Mouse (Mus musculus): ENCODE data around the gene Tenm4. TPM values are rescaled to one million over a fixed set of nuclear protein-coding genes. Genes with fewer than 3 reads are reported as not detected.

The Tenm4 gene
- total RNA-seq, 2 experiments from 2014 or later, result 14.3 to 18.7 TPM

DNA sequence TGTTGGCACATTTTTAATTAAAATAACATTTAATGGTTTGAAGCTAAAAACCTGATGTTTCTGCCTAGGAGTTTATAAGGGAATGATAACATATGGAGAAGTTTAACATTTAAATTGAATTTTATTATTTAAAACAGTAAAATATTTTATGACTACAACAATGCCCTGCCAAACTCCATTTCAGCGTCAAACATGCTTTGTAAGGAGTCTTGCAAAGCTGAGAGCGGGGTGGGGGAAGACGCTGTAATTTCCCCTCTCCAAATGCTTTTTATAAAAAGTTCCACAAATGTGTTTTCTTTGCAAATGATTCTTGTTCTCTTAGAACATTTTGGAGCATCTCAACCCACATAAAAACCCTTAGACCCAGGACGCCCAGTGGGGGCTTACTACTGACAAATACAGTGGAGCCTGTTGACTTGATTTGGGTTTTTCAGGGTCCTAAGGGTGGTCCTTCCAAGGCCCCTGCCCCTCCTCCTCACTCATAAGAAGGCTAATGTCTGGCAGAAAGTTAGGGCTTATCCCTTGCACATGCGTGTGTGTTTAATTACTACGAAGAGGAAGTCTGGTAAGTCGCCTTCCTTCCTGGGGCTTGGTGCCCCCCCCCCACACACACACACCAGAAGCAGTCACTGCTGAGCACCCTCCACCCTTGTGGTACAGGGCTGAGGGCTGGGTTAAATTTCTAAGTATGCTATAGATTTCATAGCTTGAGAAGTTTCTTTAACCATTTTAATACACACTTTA, 563.4 kb downstream of the Tenm4 start:
- DNase-seq, result no peak

DNA sequence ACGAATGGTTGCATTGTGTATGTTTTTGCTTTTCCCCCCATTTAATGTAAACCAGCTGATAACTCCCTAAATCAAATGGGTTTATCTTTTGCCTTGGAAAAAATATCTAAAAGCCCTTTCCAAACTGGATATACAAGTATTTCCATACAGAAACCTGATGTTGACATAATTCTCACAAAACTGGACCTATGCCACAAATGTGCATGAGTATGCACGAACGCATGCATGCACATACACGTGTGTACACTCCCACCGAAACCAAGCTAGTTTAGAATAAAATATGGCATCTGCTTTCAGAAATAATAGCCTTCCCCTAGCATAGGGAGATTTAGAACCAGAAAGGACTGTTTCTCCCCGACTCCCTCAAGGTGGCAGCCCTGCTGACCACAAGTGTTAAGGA, 569.6 kb downstream of the Tenm4 start:
- no peak for DNase-seq

DNA sequence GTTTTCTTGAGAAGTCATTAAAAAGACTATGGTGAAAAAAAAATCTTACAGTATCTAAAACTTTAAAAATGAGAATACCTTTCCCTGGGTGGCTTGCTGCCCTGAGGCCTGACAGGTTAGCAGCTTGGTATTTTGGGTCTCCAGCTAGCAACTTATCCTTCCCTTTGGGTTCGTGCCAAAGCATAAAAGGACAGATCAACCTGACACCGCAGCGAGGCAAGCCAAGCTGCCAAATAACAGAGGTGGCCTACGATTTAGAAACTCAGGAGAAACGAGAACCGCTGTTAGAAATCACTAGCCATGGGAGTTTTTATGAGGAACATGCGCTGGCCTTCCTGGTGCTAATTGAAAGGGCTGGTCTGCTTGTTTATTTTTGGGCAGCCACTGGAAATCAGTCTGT, 571.2 kb downstream of the Tenm4 start:
- DNase-seq, result peak in 1 of 2 experiments; percentile 25

DNA sequence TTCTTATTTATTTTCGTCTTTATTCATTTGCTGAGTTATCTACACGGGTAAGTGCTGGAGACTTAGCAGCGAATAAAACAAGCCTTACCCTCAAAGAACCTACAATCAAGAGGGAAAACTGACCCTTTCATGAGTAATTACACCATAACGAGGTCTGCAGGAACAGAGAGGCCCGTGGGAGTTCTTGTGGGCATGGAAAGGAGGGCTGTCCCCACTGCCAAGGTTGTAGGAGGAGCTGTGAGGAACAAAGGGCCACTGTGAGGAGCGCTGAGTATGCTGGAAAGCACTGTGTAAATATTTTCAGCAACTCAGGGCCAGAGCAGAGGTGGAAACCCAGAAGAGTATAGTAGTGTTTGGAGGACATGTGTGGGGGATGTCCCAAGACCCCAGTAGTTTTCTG, 574.9 kb downstream of the Tenm4 start:
- DNase-seq, result peak; percentile 15 to 27

DNA sequence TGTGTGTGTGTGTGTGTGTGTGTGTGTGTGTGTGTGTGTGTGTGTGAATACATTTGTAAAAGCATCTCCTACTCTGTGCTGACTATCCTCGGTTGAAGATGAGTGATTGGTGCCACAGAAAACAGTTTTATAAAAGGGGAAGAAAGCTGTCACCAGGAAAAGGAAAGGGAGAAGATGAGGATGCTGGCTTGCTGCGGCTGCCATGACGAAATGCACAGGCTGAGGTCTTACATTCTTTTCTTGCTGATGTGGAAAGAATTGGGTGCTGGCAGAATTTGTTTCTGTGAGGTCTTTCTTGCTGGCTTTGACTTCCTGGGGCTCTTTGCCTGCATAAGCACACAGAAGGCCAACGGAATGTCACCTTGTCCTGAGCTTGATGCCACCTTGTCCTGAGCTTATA, 575.7 kb downstream of the Tenm4 start:
- no peak for DNase-seq

DNA sequence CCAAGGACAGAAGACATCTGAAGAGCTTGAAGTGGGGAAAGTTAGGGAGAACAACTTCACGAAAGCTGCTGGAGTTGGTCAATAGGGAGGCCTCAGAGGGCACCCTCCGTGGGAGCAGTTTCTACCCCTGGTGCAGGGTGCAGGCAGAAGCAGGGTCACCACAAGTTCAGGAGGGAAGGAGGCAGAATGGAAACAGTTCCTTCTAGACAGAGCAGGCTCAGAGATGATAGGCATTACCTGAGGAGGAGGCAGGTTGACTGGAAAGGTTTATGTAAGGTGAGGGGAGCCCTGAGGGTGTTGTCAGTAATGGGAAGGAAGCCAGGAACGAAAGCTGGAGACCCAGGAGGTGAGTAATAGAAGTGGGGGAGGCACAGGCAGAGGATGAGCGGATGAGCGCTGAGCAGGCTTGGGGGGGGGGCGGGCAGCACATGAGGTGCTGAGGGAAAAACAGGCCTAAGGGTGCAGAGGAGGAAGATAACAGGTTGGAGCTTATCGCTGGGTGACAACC, 577.5 kb downstream of the Tenm4 start:
- DNase-seq, result no peak

DNA sequence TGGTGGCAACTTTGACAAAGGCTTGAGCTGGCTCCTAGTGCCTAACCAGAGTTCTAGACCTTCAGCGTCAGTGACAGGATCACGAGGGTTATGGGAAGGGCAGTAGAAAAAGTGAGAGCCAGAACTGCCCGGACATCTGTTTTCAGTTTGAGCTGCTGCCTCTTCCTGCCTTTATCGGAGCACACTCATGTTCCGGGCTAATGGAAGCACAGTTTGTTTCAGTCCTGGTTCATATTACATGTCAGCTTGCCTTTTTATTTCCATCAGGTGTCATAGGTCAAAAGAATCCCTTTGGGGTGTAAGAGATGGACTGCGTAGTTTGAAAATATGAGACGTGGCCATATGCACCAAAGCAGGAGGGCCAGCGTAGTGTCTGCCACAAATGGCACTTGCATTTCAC, 578.7 kb downstream of the Tenm4 start:
- no peak for DNase-seq

DNA sequence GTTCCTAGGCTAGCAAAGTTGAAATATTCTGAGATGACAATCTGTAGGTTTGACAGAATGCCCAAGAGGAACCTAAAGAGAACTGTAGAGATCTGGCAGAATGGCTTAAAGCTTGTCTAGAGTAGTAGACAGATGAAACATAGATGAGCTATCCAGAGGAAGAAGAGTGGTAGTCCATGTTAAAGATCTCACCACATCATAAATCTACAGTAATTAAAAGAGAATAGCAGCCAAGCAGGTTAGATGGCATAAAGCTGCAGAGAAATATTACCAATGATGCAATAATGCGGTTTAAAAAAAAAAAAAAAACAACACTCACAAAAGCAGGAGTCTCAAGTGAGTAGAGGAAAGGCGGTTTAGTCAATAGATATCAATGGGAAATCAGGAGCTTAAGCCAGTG, 580.2 kb downstream of the Tenm4 start:
- DNase-seq, result no peak

DNA sequence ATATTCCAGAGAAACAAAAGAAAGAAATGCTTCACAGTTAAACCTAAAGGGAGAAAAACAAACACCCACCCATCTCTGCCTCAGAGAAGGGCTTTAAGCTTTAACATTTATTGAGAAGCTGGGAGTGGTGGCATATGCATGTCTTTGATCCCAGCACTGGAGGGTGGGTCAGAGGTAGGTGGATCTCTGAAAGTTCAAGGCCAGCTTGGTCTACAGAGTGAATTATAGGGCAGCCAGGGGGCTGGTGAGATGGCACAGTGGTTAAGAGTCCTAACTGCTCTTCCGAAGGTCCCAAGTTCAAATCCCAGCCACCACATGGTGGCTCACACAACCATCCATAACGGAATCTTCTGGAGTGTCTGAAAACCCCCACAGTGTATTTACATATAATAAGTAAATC, 581.7 kb downstream of the Tenm4 start:
- DNase-seq, result no peak

DNA sequence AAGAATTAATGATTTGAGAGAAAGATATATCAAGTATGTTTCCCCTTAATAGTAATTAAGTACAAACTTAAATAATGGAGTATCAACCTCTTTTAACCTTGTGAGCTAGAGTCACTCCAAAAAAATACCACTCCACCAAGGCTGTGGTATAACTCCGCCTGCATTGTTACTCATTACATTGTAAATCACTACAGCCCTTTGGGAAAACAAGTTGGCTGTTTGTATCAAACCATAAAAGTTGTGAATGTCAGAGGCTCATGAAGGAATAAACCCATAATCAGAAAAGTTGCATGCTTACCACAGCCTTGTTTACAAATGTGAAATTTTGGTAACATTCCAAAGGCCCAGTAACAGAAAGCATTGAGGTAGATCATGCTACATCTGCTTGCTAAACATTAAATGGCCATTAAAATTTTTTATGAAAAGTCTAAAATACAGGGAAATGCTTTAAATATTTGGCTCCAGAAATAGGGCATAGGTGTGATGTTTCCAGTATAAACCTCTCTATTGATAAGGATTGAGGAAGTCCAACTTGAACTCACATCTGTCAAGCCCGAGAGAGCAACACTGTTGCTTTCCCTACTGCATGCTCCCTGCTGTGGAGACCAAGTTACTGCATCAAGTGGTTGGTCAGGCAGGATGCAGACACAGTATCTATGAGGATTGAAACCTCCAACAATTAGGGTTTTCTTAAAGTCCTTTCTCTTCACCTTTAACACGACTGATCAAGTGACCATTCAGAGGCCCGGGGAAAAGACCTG, 582.5 kb downstream of the Tenm4 start:
- no peak for DNase-seq

DNA sequence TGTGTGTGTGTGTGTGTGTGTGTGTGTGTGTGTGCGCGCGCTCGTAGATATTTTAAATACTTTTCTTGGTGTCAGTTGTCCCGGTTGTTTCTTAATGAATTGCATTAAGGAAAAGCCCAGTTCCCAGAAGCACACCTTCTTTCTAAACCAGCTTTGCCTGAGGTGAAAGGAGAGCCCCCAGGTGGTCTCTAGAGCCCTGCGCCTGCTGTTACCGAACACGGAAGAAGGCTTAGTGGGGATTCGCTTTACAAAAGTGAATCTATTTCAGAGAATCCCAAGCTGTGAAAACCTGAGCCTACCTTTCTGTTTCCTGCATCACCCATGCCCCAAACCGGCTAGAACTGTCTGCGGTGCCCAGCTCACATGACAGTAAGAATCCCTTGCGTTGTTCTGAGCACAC, 583.1 kb downstream of the Tenm4 start:
- no peak for DNase-seq

DNA sequence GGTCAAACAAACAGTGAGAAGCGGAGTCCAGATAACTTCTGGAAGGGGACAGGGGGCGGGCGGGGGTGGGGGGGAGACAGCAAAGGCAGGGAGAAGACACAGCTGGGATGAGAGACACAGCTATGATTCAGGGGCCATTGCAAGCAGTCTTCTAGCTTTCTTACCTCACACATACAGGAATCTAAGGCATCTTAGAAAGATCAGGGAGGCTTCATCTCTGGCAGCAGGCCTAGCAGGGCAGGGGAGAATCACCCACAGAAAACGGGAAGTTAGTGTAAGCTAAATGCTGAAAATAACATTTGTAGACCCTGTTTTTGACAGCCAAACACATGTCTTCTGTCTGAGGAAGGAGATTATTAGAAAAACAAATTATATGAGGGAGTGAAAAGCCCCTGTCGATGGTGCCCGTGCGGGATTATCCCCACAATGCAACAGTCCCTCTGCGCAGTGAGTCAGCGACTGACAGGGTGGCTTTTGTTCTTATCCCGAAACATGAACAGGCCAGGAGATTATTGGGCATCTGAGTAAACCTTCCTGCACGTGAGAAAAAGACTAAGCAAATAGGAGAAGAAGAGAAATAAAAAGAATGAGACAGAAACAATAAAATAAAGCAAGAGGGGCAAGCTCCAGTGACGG, 584.5 kb downstream of the Tenm4 start:
- DNase-seq, result no peak

DNA sequence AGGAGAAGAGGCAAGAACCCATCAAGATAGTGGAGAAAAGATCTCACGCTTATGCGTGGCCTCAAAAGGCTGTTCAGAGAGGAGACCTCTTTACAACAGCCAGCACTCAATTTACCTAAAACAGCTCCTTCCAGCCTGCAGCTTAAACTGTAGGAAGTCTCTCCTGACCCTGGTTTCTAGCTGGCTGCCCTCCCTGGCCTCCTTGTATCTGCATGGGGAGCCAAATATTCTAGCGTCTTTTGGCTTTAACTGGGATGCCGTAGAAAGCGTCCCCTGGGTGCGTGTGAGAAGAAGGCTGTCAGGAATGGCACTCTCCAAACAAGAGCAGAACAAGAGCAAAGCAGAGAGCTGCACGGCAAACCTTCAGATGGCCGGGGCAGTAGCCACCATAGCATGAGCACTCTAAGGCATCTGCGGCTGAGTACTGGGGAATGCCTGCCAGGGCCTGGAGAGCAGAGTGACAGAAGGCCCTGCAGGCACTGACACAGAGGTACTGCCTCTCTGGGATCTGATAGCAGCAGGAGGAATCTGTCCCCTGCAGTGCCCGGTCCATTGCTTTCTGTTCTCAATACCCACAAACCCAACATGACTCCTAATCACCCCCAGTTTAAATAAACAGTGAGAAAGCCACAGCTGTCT, 585.2 kb downstream of the Tenm4 start:
- DNase-seq, result no peak

DNA sequence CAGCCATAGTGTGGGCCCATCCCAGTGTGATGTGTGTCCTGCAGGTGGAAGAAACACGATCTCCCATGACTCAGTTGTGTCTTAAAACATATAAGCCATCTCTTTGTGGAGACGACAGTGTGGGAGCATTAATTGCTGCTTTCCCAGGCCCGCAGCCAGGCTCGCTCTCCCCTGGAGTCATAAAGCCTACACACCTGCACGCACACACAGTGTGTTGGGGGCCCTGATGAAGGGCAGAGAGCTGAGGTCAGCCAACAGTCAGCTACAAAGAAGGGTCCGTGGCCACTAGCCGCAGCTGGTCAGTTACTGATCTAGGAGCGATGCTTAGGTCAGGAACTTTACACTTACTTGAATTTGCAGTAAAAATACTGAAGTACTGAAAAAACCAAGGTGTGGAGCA, 586.0 kb downstream of the Tenm4 start:
- DNase-seq, result no peak

DNA sequence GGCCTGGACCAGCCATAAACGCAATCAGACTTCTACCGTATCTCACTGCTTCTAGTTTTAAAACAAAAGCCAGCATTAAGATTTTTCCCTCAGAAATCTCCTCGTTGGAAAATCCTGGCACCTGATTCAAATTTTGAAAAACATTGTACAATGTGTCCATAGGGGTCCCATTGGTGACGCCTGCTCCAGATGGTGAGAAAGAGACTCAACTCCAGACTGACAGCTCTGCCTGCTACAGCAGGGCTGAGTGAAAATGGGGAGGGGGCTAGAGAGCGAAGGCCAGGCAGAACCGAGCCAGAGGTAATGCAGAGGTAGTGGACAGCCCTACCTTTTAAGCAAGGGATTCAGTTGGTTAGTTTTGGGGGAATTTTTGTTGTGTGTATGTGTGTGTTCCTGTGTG, 589.2 kb downstream of the Tenm4 start:
- no peak for DNase-seq

DNA sequence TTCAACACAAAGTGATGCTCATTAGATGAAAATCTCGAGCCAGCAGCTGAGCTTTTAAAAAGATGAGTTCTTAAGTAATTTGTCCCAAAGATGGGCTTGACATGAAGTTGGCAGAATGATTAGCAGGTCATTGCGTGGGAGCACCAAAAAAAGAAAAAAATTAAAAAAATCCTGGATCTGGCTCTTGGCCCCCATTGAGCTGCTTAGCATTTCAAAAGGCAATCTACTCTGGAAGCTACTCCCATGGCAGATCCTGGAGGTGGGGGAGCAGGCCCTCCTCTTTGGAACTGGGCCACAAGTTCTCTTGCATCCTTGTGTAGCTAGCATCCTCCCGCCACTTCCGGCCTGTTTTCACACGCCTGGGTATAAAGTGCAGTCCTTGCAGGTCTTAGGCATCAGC, 590.1 kb downstream of the Tenm4 start:
- no peak for DNase-seq

DNA sequence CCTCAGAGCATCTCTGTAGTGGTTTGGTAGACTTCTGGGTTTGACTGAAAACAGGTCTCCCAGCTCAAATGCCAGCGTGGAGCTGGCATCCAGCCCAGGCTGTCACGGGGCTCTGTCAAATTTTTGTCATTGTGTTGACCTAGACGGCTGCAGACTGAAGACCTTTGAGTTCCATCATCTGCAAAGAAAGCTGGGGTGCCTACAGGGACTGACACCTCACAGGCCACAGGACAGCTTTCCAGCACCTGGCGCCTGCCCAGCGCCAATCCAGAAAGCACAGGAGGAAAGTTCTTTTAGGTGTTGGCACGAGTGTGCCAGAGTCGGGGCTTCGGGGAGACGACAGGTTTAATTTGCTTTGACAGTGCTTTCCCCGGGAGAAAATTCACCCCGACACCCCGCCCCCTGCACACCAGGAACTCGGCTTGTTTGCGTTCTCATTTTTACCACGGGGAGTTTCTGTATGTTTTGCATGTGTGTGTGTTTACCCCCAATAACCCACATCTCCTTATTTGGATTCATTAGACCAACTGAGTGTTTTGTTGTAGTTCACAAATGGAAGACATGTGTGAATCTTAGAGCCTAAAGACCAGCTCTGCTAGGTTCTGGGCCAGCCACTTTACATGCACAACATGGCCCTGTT, 594.4 kb downstream of the Tenm4 start:
- DNase-seq, result peak; percentile 57 to 71

DNA sequence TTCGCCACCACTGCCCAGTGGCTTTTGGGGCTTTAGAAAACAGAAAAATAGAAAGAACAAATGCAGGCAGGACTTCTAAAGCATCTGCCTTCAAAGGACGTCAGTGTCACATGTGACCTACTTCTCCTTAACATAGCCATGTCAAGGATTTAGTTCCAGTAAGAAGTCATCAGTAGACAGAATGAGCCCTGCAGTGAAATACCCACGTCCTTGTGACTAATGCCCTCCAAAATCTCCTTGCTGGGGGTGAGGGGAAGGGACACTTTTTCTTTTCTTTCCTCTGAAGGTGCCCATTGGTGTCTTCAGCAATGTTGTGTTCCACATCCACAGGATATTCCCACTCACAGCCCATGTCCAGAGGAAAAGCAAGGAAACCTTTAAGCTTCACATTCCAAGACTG, 596.0 kb downstream of the Tenm4 start:
- peak; percentile 27 to 28 for DNase-seq

DNA sequence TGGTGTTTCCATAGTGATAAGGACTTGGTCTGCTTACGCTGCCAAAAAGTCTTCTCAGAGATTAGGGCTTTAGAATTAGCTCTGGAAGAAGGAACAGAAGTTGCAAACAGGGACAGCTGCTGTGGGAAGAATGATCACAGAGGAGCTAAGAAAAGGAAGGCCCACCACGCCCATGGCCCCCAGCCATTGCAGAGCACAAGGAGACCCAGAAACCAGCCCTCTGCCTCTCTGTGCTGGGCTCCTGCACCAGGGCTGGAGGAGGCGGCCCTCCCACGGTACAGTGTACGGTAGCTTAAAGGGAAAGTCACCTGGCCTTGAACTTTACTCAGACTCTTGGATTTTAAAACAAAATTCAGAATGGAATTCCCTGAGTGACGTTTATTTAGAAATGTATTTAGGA, 597.7 kb downstream of the Tenm4 start:
- peak in 1 of 2 experiments; percentile 38 for DNase-seq

DNA sequence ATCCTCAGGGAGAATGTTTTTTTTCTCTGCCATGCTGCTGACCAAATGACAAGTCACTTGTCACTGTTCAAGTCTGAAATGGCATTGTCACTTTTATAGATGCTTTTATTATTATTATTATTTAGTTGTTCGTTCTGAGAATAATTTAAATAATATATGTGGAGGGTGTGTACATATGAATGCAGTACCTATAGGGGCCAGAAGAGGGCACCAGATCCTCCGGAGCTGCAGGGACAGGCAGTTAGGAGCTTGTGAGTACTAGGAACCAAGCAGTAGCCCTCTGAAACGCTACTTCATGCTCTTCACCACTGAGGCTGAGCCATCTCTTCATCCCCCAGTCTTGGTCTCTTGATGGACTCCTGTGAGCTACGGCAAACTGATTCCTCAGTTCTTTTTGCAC, 598.7 kb downstream of the Tenm4 start:
- DNase-seq, result peak in 1 of 2 experiments; percentile 31

DNA sequence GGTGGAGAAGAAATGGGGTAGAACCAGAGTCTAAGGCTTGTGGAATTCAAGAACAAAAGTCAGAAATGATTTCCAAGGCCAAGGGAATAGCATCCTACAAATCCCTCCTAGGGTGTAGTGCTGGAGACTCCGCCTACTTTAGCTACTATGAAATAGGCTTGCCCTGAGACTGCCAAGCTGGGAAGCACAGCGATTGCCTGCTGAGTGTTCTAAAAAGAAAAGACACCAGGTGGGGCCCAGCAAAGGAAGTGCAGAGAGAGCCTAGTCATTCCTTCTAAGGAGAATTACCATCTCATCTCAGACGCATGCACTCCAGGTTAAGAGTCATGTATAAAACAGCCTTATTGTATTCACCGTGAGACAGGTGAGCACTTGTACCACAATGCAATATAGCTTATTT, 601.9 kb downstream of the Tenm4 start:
- no peak for DNase-seq

DNA sequence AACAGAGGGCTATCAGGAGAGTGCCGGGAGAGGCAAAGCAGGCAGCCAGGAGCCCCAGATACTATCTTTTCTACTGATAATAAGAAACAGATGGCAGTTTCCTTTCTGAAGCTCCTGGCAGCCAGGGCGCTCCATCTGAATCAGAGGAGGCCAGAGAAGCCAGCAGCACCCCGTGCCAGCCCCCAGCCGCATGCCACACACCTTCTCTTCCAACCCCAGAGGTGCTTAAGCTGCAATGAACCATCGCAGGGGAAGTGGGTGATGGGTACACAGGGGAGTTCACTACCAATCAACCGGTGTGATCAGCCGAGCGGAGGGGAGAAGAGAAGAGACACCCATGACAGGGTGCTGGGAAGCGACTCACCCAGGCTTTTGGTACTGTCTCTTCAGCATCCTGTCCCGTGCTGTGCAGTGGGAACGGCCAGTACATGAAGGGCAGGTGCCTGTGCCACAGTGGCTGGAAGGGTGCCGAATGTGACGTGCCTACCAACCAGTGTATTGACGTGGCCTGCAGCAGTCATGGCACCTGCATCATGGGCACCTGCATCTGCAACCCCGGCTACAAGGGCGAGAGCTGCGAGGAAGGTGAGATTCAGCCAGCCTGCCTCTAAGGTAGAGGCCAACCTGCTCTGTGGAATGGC, 602.7 kb downstream of the Tenm4 start:
- DNase-seq, result no peak

Data from adrenal gland, postnatal 36 days (tissue).